Comparison of ENCODE assay signal across 17 mouse cellular contexts in genomic region chr8:83896461-83896860, GRCm38 (mm10). TPM values are rescaled to one million over a fixed set of nuclear protein-coding genes. Genes with fewer than 3 reads are reported as not detected.
A peak's percentile ranks its signal among the peaks of the same experiment; 100 is the strongest.
DNase-seq lines count a peak whose midpoint lies in the region; ATAC-seq and TF ChIP-seq lines count a peak whose summit lies in the region.
"Had no signal": no experiment of that assay in that cellular context is flagged by ENCODE, and none has a peak within 500 bp of the region (broad histone marks: within the 10 kb centered on the region; RNA-seq: fewer than 3 reads in every experiment).

No protein-coding gene starts in this region.

- H3K27ac ChIP-seq in embryonic facial prominence, embryonic 14.5 days (replicated peaks; ENCODE audit: low read depth, low read length), result no peak overlapping the region
- no peak overlapping the region for H3K27ac ChIP-seq in embryonic facial prominence, embryonic 10.5 days (replicated peaks)
- H3K27ac ChIP-seq in limb, embryonic 12.5 days, result no peak overlapping the region
- no peak overlapping the region for H3K27ac ChIP-seq in limb, embryonic 10.5 days
- H3K27ac ChIP-seq in CH12.LX (ENCODE audit: insufficient read depth, low read depth), result no peak overlapping the region
- H3K27ac ChIP-seq: embryonic facial prominence, embryonic 12.5 days; forebrain, embryonic 12.5 days had no signal

- H3K4me3 ChIP-seq in embryonic facial prominence, embryonic 14.5 days (ENCODE audit: low read depth, low read length), result no peak overlapping the region
- no peak overlapping the region for H3K4me3 ChIP-seq in embryonic facial prominence, embryonic 10.5 days
- no peak overlapping the region for H3K4me3 ChIP-seq in limb, embryonic 12.5 days (replicated peaks)
- H3K4me3 ChIP-seq in limb, embryonic 10.5 days, result no peak overlapping the region
- no peak overlapping the region for H3K4me3 ChIP-seq in CH12.LX (replicated peaks in 1 of 3; ENCODE audit: low read depth in 2 of 3, low read length in 2 of 3, poor library complexity in 1 of 3)
- H3K4me3 ChIP-seq: myocyte had no signal

- H3K4me2 ChIP-seq in embryonic facial prominence, embryonic 14.5 days (ENCODE audit: low read depth, low read length), result 0 out of 2 replicates have a peak overlapping the region, but pooled peaks have one; percentile 82
- H3K4me2 ChIP-seq in limb, embryonic 12.5 days, result peak overlapping the region; percentile 84
- peak overlapping the region; percentile 34; the same call in 1 of the 2 replicates for H3K4me2 ChIP-seq in CH12.LX (ENCODE audit: insufficient read depth, low read depth, poor library complexity, severe bottlenecking)

- dilution Hi-C loops in CH12.LX (cut with MboI; ENCODE audit: extremely low pct_ligation_motif_present, extremely low pct_unique_long_range_greater_than_20kb, low sequenced_read_pairs), result no loop called here

- H3K9me3 ChIP-seq in embryonic facial prominence, embryonic 14.5 days (ENCODE audit: control insufficient read depth, low read length), result no peaks in the 10 kb centered on the region
- no peaks in the 10 kb centered on the region for H3K9me3 ChIP-seq in embryonic facial prominence, embryonic 10.5 days
- H3K9me3 ChIP-seq in limb, embryonic 12.5 days, result no peaks in the 10 kb centered on the region
- H3K9me3 ChIP-seq in limb, embryonic 10.5 days (replicated peaks), result no peaks in the 10 kb centered on the region
- peaks cover 4% of the 10 kb centered on the region for H3K9me3 ChIP-seq in CH12.LX (replicated peaks; ENCODE audit: low read length)
- H3K9me3 ChIP-seq: embryonic facial prominence, embryonic 12.5 days; forebrain, embryonic 12.5 days; hindbrain, embryonic 10.5 days; midbrain, embryonic 15.5 days had no signal

- WGBS in embryonic facial prominence, embryonic 14.5 days, result 82% methylated on average over 7 of the region's 7 CpGs
- 83% methylated on average over 7 of the region's 7 CpGs for WGBS in embryonic facial prominence, embryonic 10.5 days
- WGBS in limb, embryonic 12.5 days, result 78% methylated on average over 7 of the region's 7 CpGs
- 86% methylated on average over 7 of the region's 7 CpGs for WGBS in limb, embryonic 10.5 days

- no peak for TF ChIP-seq EP300 in CH12.LX (IDR thresholded peaks at IDR 0.05; ENCODE audit: low read length)

- no peaks in the 10 kb centered on the region for H3K36me3 ChIP-seq in embryonic facial prominence, embryonic 14.5 days (ENCODE audit: control insufficient read depth, insufficient read depth, low read length)
- no peaks in the 10 kb centered on the region for H3K36me3 ChIP-seq in embryonic facial prominence, embryonic 10.5 days (replicated peaks)
- no peaks in the 10 kb centered on the region for H3K36me3 ChIP-seq in limb, embryonic 12.5 days
- H3K36me3 ChIP-seq in limb, embryonic 10.5 days, result no peaks in the 10 kb centered on the region
- H3K36me3 ChIP-seq in CH12.LX (replicated peaks in 1 of 2; ENCODE audit: control insufficient read depth in 1 of 2, insufficient read depth in 1 of 2, low read length in 1 of 2), result no peaks in the 10 kb centered on the region
- H3K36me3 ChIP-seq: embryonic facial prominence, embryonic 12.5 days; forebrain, embryonic 12.5 days; hindbrain, embryonic 10.5 days; midbrain, embryonic 15.5 days had no signal

- H3K27me3 ChIP-seq in embryonic facial prominence, embryonic 14.5 days (replicated peaks; ENCODE audit: control insufficient read depth, insufficient read depth, low read length), result peaks cover 12% of the 10 kb centered on the region
- H3K27me3 ChIP-seq in embryonic facial prominence, embryonic 10.5 days (replicated peaks; ENCODE audit: low read depth, poor library complexity, severe bottlenecking), result peaks cover 68% of the 10 kb centered on the region
- peaks cover 27% of the 10 kb centered on the region for H3K27me3 ChIP-seq in limb, embryonic 12.5 days
- H3K27me3 ChIP-seq in limb, embryonic 10.5 days (ENCODE audit: low read depth, poor library complexity, severe bottlenecking), result peaks cover 45% of the 10 kb centered on the region
- peaks cover 21% of the 10 kb centered on the region for H3K27me3 ChIP-seq in CH12.LX (replicated peaks)

- no peaks in the 10 kb centered on the region for H3K79me2 ChIP-seq in CH12.LX (replicated peaks; ENCODE audit: control insufficient read depth, extremely low read depth, insufficient read depth, poor library complexity, severe bottlenecking)

- TF ChIP-seq RAD21 in CH12.LX (IDR thresholded peaks at IDR 0.05; ENCODE audit: low read depth, low read length), result no peak

- DNase-seq in embryonic facial prominence, embryonic 14.5 days (ENCODE audit: low spot score), result no peak
- DNase-seq in embryonic facial prominence, embryonic 10.5 days (ENCODE audit: low spot score), result no peak
- DNase-seq in limb, embryonic 10.5 days (ENCODE audit: low spot score), result no peak
- no peak for DNase-seq in CH12.LX (ENCODE audit: extremely low read depth)
- DNase-seq in naive thymus-derived CD4-positive, alpha-beta T cell, adult 2 months (ENCODE audit: low read depth), result peak; percentile 24
- no peak for DNase-seq in right cerebral cortex, postnatal 25 days
- DNase-seq: layer of hippocampus, adult 9-11 months; right cerebral cortex, postnatal 4 days had no signal

- ATAC-seq in embryonic facial prominence, embryonic 14.5 days (ENCODE audit: low read depth), result no peak
- ATAC-seq in limb, embryonic 12.5 days (ENCODE audit: insufficient number of reproducible peaks, insufficient read depth, low FRiP score, low TSS enrichment, low read depth), result no peak
- ATAC-seq: intestine, postnatal 0 days; liver, postnatal 0 days; midbrain, embryonic 15.5 days had no signal

- TF ChIP-seq POLR2A in CH12.LX (IDR thresholded peaks at IDR 0.05; ENCODE audit: low read depth, low read length), result no peak

- H3K9ac ChIP-seq in embryonic facial prominence, embryonic 14.5 days (ENCODE audit: low read depth, low read length), result no peak overlapping the region
- no peak overlapping the region for H3K9ac ChIP-seq in limb, embryonic 12.5 days (replicated peaks)
- H3K9ac ChIP-seq in CH12.LX (ENCODE audit: insufficient read depth, low read depth), result no peak overlapping the region
- H3K9ac ChIP-seq: liver, postnatal 0 days had no signal

- peaks cover 10% of the 10 kb centered on the region for H3K4me1 ChIP-seq in embryonic facial prominence, embryonic 14.5 days (ENCODE audit: control insufficient read depth, insufficient read depth, low read length)
- H3K4me1 ChIP-seq in embryonic facial prominence, embryonic 10.5 days, result peaks cover 36% of the 10 kb centered on the region
- peaks cover 21% of the 10 kb centered on the region for H3K4me1 ChIP-seq in limb, embryonic 12.5 days (replicated peaks)
- H3K4me1 ChIP-seq in limb, embryonic 10.5 days, result peaks cover 40% of the 10 kb centered on the region
- H3K4me1 ChIP-seq in CH12.LX (ENCODE audit: control insufficient read depth in 1 of 2, insufficient read depth in 2 of 2), result peaks cover 5 to 16% of the 10 kb centered on the region in 2 experiments

- in situ Hi-C loops in CH12.LX (cut with MboI; ENCODE audit: low pct_ligation_motif_present, low pct_unique_long_range_greater_than_20kb, low sequenced_read_pairs), result loop anchor here (5.0 to 10.0 kb wide), 3 partner anchors 58 to 159 kb away; partner anchors contain the start of genes Asf1b and Gm10644

- no peak for TF ChIP-seq CTCF in CH12.LX (conservative IDR thresholded peaks at IDR 0.05 in 1 of 2, IDR thresholded peaks at IDR 0.05 in 1 of 2; ENCODE audit: low read depth in 2 of 2, low read length in 2 of 2)

TF ChIP-seq in CH12.LX, 34 proteins besides CTCF, POLR2A, EP300 and RAD21:
- TF ChIP-seq KAT2A (IDR thresholded peaks at IDR 0.05; ENCODE audit: insufficient replicate concordance, low read length), result no peak
- TF ChIP-seq ZC3H11A (IDR thresholded peaks at IDR 0.05; ENCODE audit: low read depth, low read length), result no peak

RNA-seq across cellular contexts. Expression of gene Adgrl1, which starts 3.4 kb away (rescaled TPM):
- 25.1 and 31.7 TPM in 2 replicates for polyA plus RNA-seq in embryonic facial prominence, embryonic 14.5 days (2014; fragmentation: Nextera tagmentation; extraction: Ambion mirVana)
- polyA plus RNA-seq in embryonic facial prominence, embryonic 10.5 days (2016; fragmentation: Nextera tagmentation; extraction: Ambion mirVana), result 12.4 and 13.9 TPM in 2 replicates
- 28.2 and 32.7 TPM in 2 replicates for polyA plus RNA-seq in limb, embryonic 12.5 days (2016; fragmentation: Nextera tagmentation; extraction: Ambion mirVana)
- polyA plus RNA-seq in limb, embryonic 10.5 days (2016; fragmentation: Nextera tagmentation; extraction: Ambion mirVana), result 12.3 and 16.2 TPM in 2 replicates
- 12.5 and 14.8 TPM in 2 replicates for total RNA-seq in CH12.LX (2012; rRNA removed)
- total RNA-seq in CH12.LX (2014; rRNA removed), result 3.5 and 4.4 TPM in 2 replicates
- polyA plus RNA-seq in CH12.LX (2012; ENCODE audit: insufficient read length, low read depth), result 9.7 and 14.5 TPM in 2 replicates

RNA-seq across cellular contexts. Expression of gene Gm10644, which starts 58.5 kb away (rescaled TPM):
- polyA plus RNA-seq in embryonic facial prominence, embryonic 14.5 days (2014; fragmentation: Nextera tagmentation; extraction: Ambion mirVana), result 0.48 and 0.82 TPM in 2 replicates
- polyA plus RNA-seq in embryonic facial prominence, embryonic 10.5 days (2016; fragmentation: Nextera tagmentation; extraction: Ambion mirVana), result 0.54 and 1.0 TPM in 2 replicates
- polyA plus RNA-seq in limb, embryonic 12.5 days (2016; fragmentation: Nextera tagmentation; extraction: Ambion mirVana), result 0.40 and 0.63 TPM in 2 replicates
- 0.58 and 0.70 TPM in 2 replicates for polyA plus RNA-seq in limb, embryonic 10.5 days (2016; fragmentation: Nextera tagmentation; extraction: Ambion mirVana)
- total RNA-seq in CH12.LX (2012; rRNA removed) (1.1 and 1.7 TPM in 2 replicates), CH12.LX (2014; rRNA removed) (0.58 TPM in 2 replicates)
- polyA plus RNA-seq in CH12.LX (2012; ENCODE audit: insufficient read length, low read depth), result 0.44 and 0.72 TPM in 2 replicates
- total RNA-seq: granulocyte monocyte progenitor cell, adult 5-6 weeks had no signal

RNA-seq across cellular contexts. Expression of gene Asf1b, which starts 58.8 kb away (rescaled TPM):
- 63.9 and 68.8 TPM in 2 replicates for polyA plus RNA-seq in embryonic facial prominence, embryonic 14.5 days (2014; fragmentation: Nextera tagmentation; extraction: Ambion mirVana)
- 95.4 and 105 TPM in 2 replicates for polyA plus RNA-seq in embryonic facial prominence, embryonic 10.5 days (2016; fragmentation: Nextera tagmentation; extraction: Ambion mirVana)
- 52.2 and 54.3 TPM in 2 replicates for polyA plus RNA-seq in limb, embryonic 12.5 days (2016; fragmentation: Nextera tagmentation; extraction: Ambion mirVana)
- polyA plus RNA-seq in limb, embryonic 10.5 days (2016; fragmentation: Nextera tagmentation; extraction: Ambion mirVana), result 94.6 and 101 TPM in 2 replicates
- total RNA-seq in CH12.LX (2012; rRNA removed) (71.1 and 94.5 TPM in 2 replicates), CH12.LX (2014; rRNA removed) (58.9 and 62.2 TPM in 2 replicates)
- polyA plus RNA-seq in CH12.LX (2012; ENCODE audit: insufficient read length, low read depth), result 86.3 and 101 TPM in 2 replicates

Comparison
In these comparisons a context has a peak if more than half of its experiments do, and no peak if none do; other contexts are left out.
1. H3K4me2 ChIP-seq: peak in every context shown above with its lines; median percentile 84 in limb, embryonic 12.5 days; 82 in embryonic facial prominence, embryonic 14.5 days; 34 in CH12.LX.